Mouse (Mus musculus) myocyte (in vitro differentiated cells): ENCODE data around the gene Gm45808. TPM values are rescaled to one million over a fixed set of nuclear protein-coding genes. Genes with fewer than 3 reads are reported as not detected.

Source experiments
- H3K27me3 ChIP-seq: one replicate; pipeline ENCODE4 v1.6.1; 2011; ENCODE audit not compliant: control insufficient read depth, insufficient read depth, insufficient read length
- H3K36me3 ChIP-seq: one replicate; pipeline ENCODE4 v1.6.1; 2011; ENCODE audit not compliant: control insufficient read depth, insufficient read depth
- H3K4me2 ChIP-seq: one replicate; pipeline ENCODE4 v1.6.1; 2011; ENCODE audit warnings: low read depth, control low read depth
- H3K4me3 ChIP-seq: one replicate; pipeline ENCODE4 v1.5.1; 2011; ENCODE audit warnings: mild to moderate bottlenecking, control low read depth, moderate library complexity
- H3K79me2 ChIP-seq: one replicate; pipeline ENCODE4 v1.6.1; 2011; ENCODE audit not compliant: control insufficient read depth, insufficient read depth
- H3ac ChIP-seq: one replicate; pipeline ENCODE4 v1.6.1; 2011; ENCODE audit not compliant: control insufficient read depth, insufficient read length
- CEBPB ChIP-seq: IDR thresholded peaks from 2 replicates; pipeline ENCODE4 v1.6.1; 2011; ENCODE audit warnings: mild to moderate bottlenecking, moderate library complexity; ENCODE audit not compliant: poor library complexity, insufficient read depth, severe bottlenecking
- E2F4 ChIP-seq: IDR thresholded peaks from one replicate; pipeline ENCODE4 v1.6.1; 2011; ENCODE audit warnings: mild to moderate bottlenecking, control low read depth, moderate library complexity; ENCODE audit not compliant: insufficient read depth
- MAX ChIP-seq: IDR thresholded peaks from one replicate; pipeline ENCODE4 v1.6.1; 2011; ENCODE audit warnings: low read depth, mild to moderate bottlenecking, control low read depth
- MYOD1 ChIP-seq, 3 experiments: IDR thresholded peaks; one replicate each; pipeline ENCODE4 v1.6.1; 2011; ENCODE audit warnings: control low read depth in 2 of 3, low read depth in 2 of 3, mild to moderate bottlenecking in 2 of 3, moderate library complexity in 1 of 3; ENCODE audit not compliant: insufficient read length in 2 of 3, control insufficient read depth in 1 of 3
- MYOG ChIP-seq, 3 experiments: IDR thresholded peaks; one replicate each; pipeline ENCODE4 v1.6.1; 2011; ENCODE audit warnings: control low read depth in 2 of 3, low read depth in 2 of 3, mild to moderate bottlenecking in 2 of 3; ENCODE audit not compliant: insufficient read length in 2 of 3, control insufficient read depth in 1 of 3, insufficient read depth in 1 of 3
- POLR2A ChIP-seq: IDR thresholded peaks from one replicate; pipeline ENCODE4 v1.6.1; 2011; ENCODE audit warnings: low read depth, mild to moderate bottlenecking, control low read depth, moderate library complexity; ENCODE audit not compliant: insufficient read length
- POLR2AphosphoS2 ChIP-seq: IDR thresholded peaks from one replicate; pipeline ENCODE4 v1.6.1; 2011; ENCODE audit warnings: low read depth, control low read depth; ENCODE audit not compliant: insufficient read length
- REST ChIP-seq: IDR thresholded peaks from one replicate; pipeline ENCODE4 v1.6.1; 2011; ENCODE audit warnings: mild to moderate bottlenecking, control low read depth, moderate library complexity; ENCODE audit not compliant: insufficient read depth, insufficient read length
- SRF ChIP-seq: IDR thresholded peaks from one replicate; pipeline ENCODE4 v1.6.1; 2011; ENCODE audit warnings: low read depth; ENCODE audit not compliant: control insufficient read depth, insufficient read length
- TCF12 ChIP-seq: IDR thresholded peaks from one replicate; pipeline ENCODE4 v1.6.1; 2011; ENCODE audit warnings: mild to moderate bottlenecking, control low read depth; ENCODE audit not compliant: poor library complexity, insufficient read depth, severe bottlenecking
- TCF3 ChIP-seq: IDR thresholded peaks from one replicate; pipeline ENCODE4 v1.6.1; 2011; ENCODE audit warnings: low read depth, control low read depth; ENCODE audit not compliant: insufficient read length
- USF1 ChIP-seq: IDR thresholded peaks from one replicate; pipeline ENCODE4 v1.6.1; 2011; ENCODE audit warnings: low read depth, mild to moderate bottlenecking, control low read depth, moderate library complexity
- polyA plus RNA-seq: library from polyadenylated mRNA; unstranded; fragments of >200 nt; fragmentation: generic; extraction: Trizol; gene quantifications from one replicate; pipeline ENCODE4 v1.2.1, GENCODE M21; 2012; ENCODE audit warnings: missing spikeins

Gene Gm45808
- polyA plus RNA-seq, 1 experiment: not detected

- Histone ChIP-seq H3K4me3 (no peak overlapping the region), H3K4me2 (peak overlapping the region; percentile 47), H3K36me3 (peaks cover 63% of the 10 kb centered on the region), H3ac (no peak overlapping the region), H3K79me2 (no peaks in the 10 kb centered on the region), H3K27me3 (no peaks in the 10 kb centered on the region)
- TF ChIP-seq SRF (no peak), E2F4 (no peak), TCF12 (no peak), MYOG (IDR thresholded peaks at IDR 0.05; ENCODE audit: control insufficient read depth in 1 of 3, insufficient read depth in 1 of 3, insufficient read length in 2 of 3, low read depth in 2 of 3) (no peak), USF1 (no peak), POLR2A (no peak), REST (no peak), CEBPB (no peak), MYOD1 (IDR thresholded peaks at IDR 0.05; ENCODE audit: control insufficient read depth in 1 of 3, insufficient read length in 2 of 3, low read depth in 2 of 3) (no peak), TCF3 (no peak)
Observed at GRCm38 (mm10) chr7:45447325-45447990, 39.2 kb downstream of the Gm45808 start.

- Histone ChIP-seq H3K36me3 (peaks cover 60% of the 10 kb centered on the region), H3ac (no peak overlapping the region), H3K4me3 (no peak overlapping the region), H3K79me2 (no peaks in the 10 kb centered on the region), H3K4me2 (no peak overlapping the region), H3K27me3 (no peaks in the 10 kb centered on the region)
- TF ChIP-seq USF1: no peak
- TF ChIP-seq CEBPB: no peak
- no peak for TF ChIP-seq E2F4
- TF ChIP-seq MYOD1 (IDR thresholded peaks at IDR 0.05; ENCODE audit: control insufficient read depth in 1 of 3, insufficient read length in 2 of 3, low read depth in 2 of 3): no peak
- TF ChIP-seq POLR2A: no peak
- no peak for TF ChIP-seq REST
- TF ChIP-seq SRF: no peak
Observed at GRCm38 (mm10) chr7:45446589-45446988, 40.0 kb downstream of the Gm45808 start.

GRCm38 (mm10) chr7:45443526-45444420, 42.8 kb downstream of the Gm45808 start:
- no peak for TF ChIP-seq REST
- TF ChIP-seq USF1: no peak
- no peak for TF ChIP-seq TCF3
- no peak for TF ChIP-seq TCF12
- TF ChIP-seq MYOD1 (IDR thresholded peaks at IDR 0.05; ENCODE audit: control insufficient read depth in 1 of 3, insufficient read length in 2 of 3, low read depth in 2 of 3): no peak
- no peak for TF ChIP-seq CEBPB
- no peak for TF ChIP-seq MYOG (IDR thresholded peaks at IDR 0.05; ENCODE audit: control insufficient read depth in 1 of 3, insufficient read depth in 1 of 3, insufficient read length in 2 of 3, low read depth in 2 of 3)
- TF ChIP-seq E2F4: no peak
- no peak for TF ChIP-seq MAX
- no peak for TF ChIP-seq SRF
- TF ChIP-seq POLR2A: no peak
- no peak for TF ChIP-seq POLR2AphosphoS2
- H3K4me3 ChIP-seq: no peak overlapping the region
- H3ac ChIP-seq: no peak overlapping the region
- H3K27me3 ChIP-seq: no peaks in the 10 kb centered on the region
- H3K36me3 ChIP-seq: peaks cover 62% of the 10 kb centered on the region
- H3K79me2 ChIP-seq: no peaks in the 10 kb centered on the region
- no peak overlapping the region for H3K4me2 ChIP-seq

- peak; percentile 42 for TF ChIP-seq TCF3
- TF ChIP-seq POLR2AphosphoS2: peak; percentile 74
- TF ChIP-seq REST: no peak
- TF ChIP-seq TCF12: peak; percentile 87
- TF ChIP-seq USF1: peak; percentile 10
- peak; percentile 80 to 96 (median 93) for TF ChIP-seq MYOD1 (IDR thresholded peaks at IDR 0.05; ENCODE audit: control insufficient read depth in 1 of 3, insufficient read length in 2 of 3, low read depth in 2 of 3)
- no peak for TF ChIP-seq E2F4
- TF ChIP-seq POLR2A: peak; percentile 33
- TF ChIP-seq MYOG (IDR thresholded peaks at IDR 0.05; ENCODE audit: control insufficient read depth in 1 of 3, insufficient read depth in 1 of 3, insufficient read length in 2 of 3, low read depth in 2 of 3): peak; percentile 79 to 97 (median 94)
Observed at GRCm38 (mm10) chr7:45437521-45438276, 48.9 kb downstream of the Gm45808 start, which contains the start of gene Ruvbl2. Gene Ruvbl2 (minus strand): TSS chr7:45438096.

More at GRCm38 (mm10) chr7:45437521-45438276, 48.9 kb downstream of the Gm45808 start, which contains the start of gene Ruvbl2:
- Histone ChIP-seq H3K27me3 (no peaks in the 10 kb centered on the region), H3K4me2 (peak within 1 kb of the TSS; percentile 96), H3K79me2 (peaks cover 42% of the 10 kb centered on the region), H3K36me3 (peaks cover 31% of the 10 kb centered on the region), H3K4me3 (peak within 1 kb of the TSS; percentile 92), H3ac (no peak within 1 kb of the TSS)
